Mouse (Mus musculus) A20 (cell line): ENCODE data around the gene Otx1.

ENCODE experiments used
- DNase-seq: peaks from one replicate; pipeline ENCODE4 v3.0.0-alpha.2; 2011; ENCODE audit warnings: low read depth, low spot score

Otx1 gene

GRCm38 (mm10) chr11:21999396-22000315 lies 3.0 kb downstream of the Otx1 start:
- DNase-seq: no peak

- DNase-seq: no peak
Measured at GRCm38 (mm10) chr11:21998141-21999047, 4.3 kb downstream of the Otx1 start.

- no peak for DNase-seq
Measured at GRCm38 (mm10) chr11:21997561-21998140, 5.0 kb downstream of the Otx1 start.

- DNase-seq: no peak
Measured at GRCm38 (mm10) chr11:21996661-21997560, 5.8 kb downstream of the Otx1 start.

- no peak for DNase-seq
Measured at GRCm38 (mm10) chr11:21996325-21996647, 6.4 kb downstream of the Otx1 start.

GRCm38 (mm10) chr11:21995534-21996324 lies 7.0 kb downstream of the Otx1 start:
- no peak for DNase-seq

- DNase-seq: no peak
Measured at GRCm38 (mm10) chr11:21994377-21995370, 8.0 kb downstream of the Otx1 start.

- DNase-seq: no peak
Measured at GRCm38 (mm10) chr11:21993597-21994376, 8.9 kb downstream of the Otx1 start.

- DNase-seq: no peak
Measured at GRCm38 (mm10) chr11:21992761-21993596, 9.7 kb downstream of the Otx1 start.

- no peak for DNase-seq
Measured at GRCm38 (mm10) chr11:21988398-21988946, 14.2 kb downstream of the Otx1 start.

- no peak for DNase-seq
Measured at GRCm38 (mm10) chr11:21985118-21985517, 17.6 kb downstream of the Otx1 start.

GRCm38 (mm10) chr11:21974005-21974531 lies 28.6 kb downstream of the Otx1 start:
- peak; percentile 68 for DNase-seq

- DNase-seq: no peak
Measured at GRCm38 (mm10) chr11:21973597-21973996, 29.1 kb downstream of the Otx1 start.

- peak; percentile 39 for DNase-seq
Measured at GRCm38 (mm10) chr11:21968922-21969321, 33.8 kb downstream of the Otx1 start.

- DNase-seq: no peak
Measured at GRCm38 (mm10) chr11:21955167-21955566, 47.5 kb downstream of the Otx1 start.

- DNase-seq: no peak
Measured at GRCm38 (mm10) chr11:21951657-21952237, 51.0 kb downstream of the Otx1 start.
